Mouse (Mus musculus): ENCODE results near the gene Rcbtb2. TPM values are rescaled to one million over a fixed set of nuclear protein-coding genes. Genes with fewer than 3 reads are reported as not detected.
A peak's percentile ranks its signal among the peaks of the same experiment; 100 is the strongest.

The Rcbtb2 gene
- total RNA-seq, 2 experiments from 2014 or later, result 29.0 to 34.8 TPM

DNA sequence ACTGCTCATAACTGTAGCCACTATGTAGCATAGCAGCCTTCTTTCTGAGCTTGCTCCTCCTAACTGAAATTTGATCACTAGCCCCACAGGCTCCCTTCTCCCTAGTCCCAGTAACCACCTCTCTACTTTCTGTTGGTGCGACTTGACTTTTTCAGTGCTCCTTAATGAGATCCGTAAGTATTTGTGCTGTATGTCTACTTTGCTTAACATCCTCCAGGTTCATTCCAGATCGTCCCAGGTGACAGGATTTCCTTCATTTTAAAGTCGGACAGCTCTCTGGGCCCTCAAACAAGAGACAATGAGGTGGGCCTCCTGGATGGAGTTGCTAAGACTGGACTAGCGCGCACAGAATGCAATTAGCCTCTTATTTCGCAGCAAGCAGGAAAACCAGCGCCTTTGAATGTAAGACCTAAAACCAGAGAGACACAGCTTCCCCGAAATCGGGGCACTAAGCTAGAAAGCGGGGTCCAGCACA, 19.6 kb downstream of the Rcbtb2 start:
- no peak for TF ChIP-seq CTCF (conservative IDR thresholded peaks at IDR 0.05)
- Histone ChIP-seq H3K27ac (peak overlapping the region; percentile 100), H3K4me3 (peak overlapping the region; percentile 68)
- no peak for DNase-seq (ENCODE audit: low spot score in 2 of 2)

GRCm38 (mm10) chr14:73142896-73143709, 20.3 kb downstream of the Rcbtb2 start:
- DNase-seq (ENCODE audit: low spot score in 2 of 2), result peak; percentile 69 to 72
- TF ChIP-seq CTCF (conservative IDR thresholded peaks at IDR 0.05), result no peak
- Histone ChIP-seq H3K4me3 (peak overlapping the region; percentile 68), H3K27ac (peak overlapping the region; percentile 100)

DNA sequence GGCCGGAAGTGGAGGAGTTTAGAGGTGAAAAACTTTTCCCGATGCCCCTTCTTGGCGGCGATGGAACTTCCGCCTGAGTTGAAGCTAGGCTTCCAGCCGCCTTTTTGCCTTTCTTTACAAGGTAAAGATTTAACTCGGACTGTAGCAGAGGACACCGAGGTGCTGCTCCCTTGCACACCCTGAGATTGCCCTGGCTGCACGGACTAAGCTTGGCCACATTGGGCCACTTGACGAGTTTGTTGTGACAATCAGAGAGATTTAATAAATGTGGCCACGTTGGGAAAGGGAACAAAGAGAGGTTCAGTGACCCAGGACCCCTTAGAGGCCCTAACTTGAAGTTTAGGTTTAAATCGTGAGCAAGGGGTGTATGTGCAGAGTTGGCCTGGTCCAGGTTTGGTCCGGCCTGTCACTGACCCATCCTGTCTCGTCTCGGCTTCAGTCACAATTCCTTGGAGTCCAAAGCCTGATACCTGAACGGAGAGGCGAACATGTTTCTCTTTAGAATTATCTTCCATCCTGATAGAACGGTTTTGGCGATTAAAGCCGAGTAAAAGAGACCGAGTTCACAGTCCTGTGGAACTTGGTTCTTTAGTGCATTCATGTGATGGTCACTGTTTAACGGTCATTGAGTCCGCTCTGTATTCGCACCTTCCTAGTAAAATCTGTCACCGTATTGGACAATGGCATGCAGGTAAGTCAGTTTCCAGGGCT, 21.0 kb downstream of the Rcbtb2 start:
- peak overlapping the region; percentile 100 for H3K27ac ChIP-seq
- no peak for TF ChIP-seq CTCF (conservative IDR thresholded peaks at IDR 0.05)
- peak overlapping the region; percentile 68 for H3K4me3 ChIP-seq
- no peak for DNase-seq (ENCODE audit: low spot score in 2 of 2)

DNA sequence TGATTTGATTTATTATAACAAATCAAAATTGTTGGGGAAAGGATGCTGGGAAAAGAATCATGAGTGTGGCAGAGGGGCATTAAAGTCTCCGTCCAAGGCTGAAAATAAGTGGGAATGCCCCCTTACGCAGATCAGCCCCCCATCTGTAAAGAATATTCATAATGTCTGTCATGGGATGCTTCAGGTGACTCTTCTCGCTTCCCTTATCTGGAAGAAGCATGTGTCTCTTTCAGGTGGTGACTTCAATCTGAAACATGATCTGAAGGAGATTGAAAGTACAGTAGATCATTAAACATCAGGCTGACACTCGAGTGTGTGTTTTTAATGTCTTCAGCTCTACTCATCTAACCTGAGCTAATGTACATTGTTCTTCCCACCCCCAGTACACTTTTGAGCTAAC, 22.7 kb downstream of the Rcbtb2 start:
- DNase-seq (ENCODE audit: low spot score in 2 of 2), result no peak
- no peak overlapping the region for H3K27ac ChIP-seq
- TF ChIP-seq CTCF (conservative IDR thresholded peaks at IDR 0.05), result no peak
- no peak overlapping the region for H3K4me3 ChIP-seq

DNA sequence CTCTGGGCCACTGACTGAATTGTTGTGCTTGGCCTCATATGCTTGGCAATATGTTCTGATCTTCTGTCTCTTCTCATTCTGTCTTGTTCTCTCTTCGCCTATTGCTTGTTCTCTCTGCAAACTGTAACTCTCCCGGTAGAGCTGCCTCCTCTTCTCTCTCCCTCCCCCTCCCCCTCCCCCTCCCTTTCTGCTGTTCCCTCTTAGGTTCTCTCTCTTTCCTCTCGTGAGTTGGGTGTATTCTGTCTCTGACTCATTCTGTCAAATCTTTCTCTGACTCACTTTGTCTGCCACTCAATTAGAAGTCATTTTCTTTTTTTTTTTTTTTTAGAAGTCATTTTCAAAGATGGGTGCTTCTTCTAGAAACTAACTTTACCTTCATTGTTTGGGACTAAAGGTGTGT, 23.9 kb downstream of the Rcbtb2 start:
- Histone ChIP-seq H3K4me3 (no peak overlapping the region), H3K27ac (no peak overlapping the region)
- TF ChIP-seq CTCF (conservative IDR thresholded peaks at IDR 0.05), result no peak
- DNase-seq (ENCODE audit: low spot score in 2 of 2), result no peak

- no peak overlapping the region for H3K27ac ChIP-seq
- no peak overlapping the region for H3K4me3 ChIP-seq
- no peak for TF ChIP-seq CTCF (conservative IDR thresholded peaks at IDR 0.05)
- DNase-seq (ENCODE audit: low spot score in 2 of 2), result no peak
Observed at GRCm38 (mm10) chr14:73148125-73148524, 25.3 kb downstream of the Rcbtb2 start.

- Histone ChIP-seq H3K4me3 (no peak overlapping the region), H3K27ac (no peak overlapping the region)
- no peak for DNase-seq (ENCODE audit: low spot score in 2 of 2)
- no peak for TF ChIP-seq CTCF (conservative IDR thresholded peaks at IDR 0.05)
Observed at GRCm38 (mm10) chr14:73161303-73161702, 38.5 kb downstream of the Rcbtb2 start.

GRCm38 (mm10) chr14:73162192-73162800, 39.5 kb downstream of the Rcbtb2 start:
- H3K4me3 ChIP-seq, result no peak overlapping the region
- no peak for TF ChIP-seq CTCF (conservative IDR thresholded peaks at IDR 0.05)
- peak overlapping the region; percentile 18; the same call in 1 of the 2 replicates for H3K27ac ChIP-seq
- no peak for DNase-seq (ENCODE audit: low spot score in 2 of 2)

GRCm38 (mm10) chr14:73163363-73163998, 40.6 kb downstream of the Rcbtb2 start:
- TF ChIP-seq CTCF (conservative IDR thresholded peaks at IDR 0.05), result no peak

GRCm38 (mm10) chr14:73165136-73165535, 42.3 kb downstream of the Rcbtb2 start:
- DNase-seq (ENCODE audit: low spot score in 2 of 2), result no peak
- no peak for TF ChIP-seq CTCF (conservative IDR thresholded peaks at IDR 0.05)
- Histone ChIP-seq H3K4me3 (no peak overlapping the region), H3K27ac (no peak overlapping the region)

More at GRCm38 (mm10) chr14:73163363-73163998, 40.6 kb downstream of the Rcbtb2 start:
- no peak for DNase-seq (ENCODE audit: low spot score in 2 of 2)
- no peak overlapping the region for H3K4me3 ChIP-seq
- no peak overlapping the region for H3K27ac ChIP-seq

GRCm38 (mm10) chr14:73168605-73169004, 45.8 kb downstream of the Rcbtb2 start:
- no peak overlapping the region for H3K27ac ChIP-seq
- H3K4me3 ChIP-seq, result no peak overlapping the region
- no peak for TF ChIP-seq CTCF (conservative IDR thresholded peaks at IDR 0.05)
- DNase-seq (ENCODE audit: low spot score in 2 of 2), result no peak

DNA sequence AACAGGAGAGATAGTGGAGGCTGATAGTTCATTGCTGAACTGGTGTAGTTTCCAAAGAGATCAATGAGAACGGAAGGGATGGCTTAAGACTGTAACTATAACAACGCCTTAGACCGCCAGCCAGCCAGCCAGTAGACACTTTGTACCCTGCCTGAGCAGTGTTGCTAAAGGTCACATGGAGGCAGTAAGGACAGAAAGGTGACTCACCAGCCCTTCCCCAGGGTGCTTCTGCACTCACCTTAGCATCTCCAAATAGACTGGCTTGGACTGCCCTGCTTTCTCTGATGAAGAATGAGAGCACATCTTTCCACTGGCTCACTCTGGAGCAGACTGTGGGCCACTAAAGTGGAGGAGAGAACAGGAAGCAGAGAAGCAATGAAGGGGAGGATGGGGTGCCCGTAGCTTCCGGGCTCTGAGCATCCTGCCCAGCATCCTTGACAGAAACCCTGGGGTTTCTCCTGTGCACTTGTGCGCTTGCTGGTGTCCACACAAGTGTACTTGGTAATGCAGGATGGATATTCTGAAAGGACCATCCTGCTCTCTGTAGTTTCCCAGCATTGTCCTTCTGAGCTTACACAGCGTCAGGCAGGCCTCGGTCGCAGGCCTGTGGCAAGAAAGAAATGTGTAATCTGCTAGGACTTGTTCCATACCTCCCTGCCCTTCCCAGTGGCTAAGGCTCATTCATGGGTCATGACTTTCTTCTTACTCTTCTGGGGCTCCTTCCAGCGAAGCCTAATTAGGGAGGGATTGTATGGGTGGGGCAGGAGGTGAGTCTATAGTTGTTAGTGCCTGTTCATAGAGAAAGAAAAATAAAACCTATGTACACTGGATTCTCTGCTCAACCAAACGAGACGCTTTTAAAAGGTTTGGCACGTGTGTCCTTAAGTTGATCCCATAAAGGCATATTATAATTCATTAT, 47.3 kb downstream of the Rcbtb2 start:
- DNase-seq (ENCODE audit: low spot score in 2 of 2), result no peak
- Histone ChIP-seq H3K27ac (no peak overlapping the region), H3K4me3 (no peak overlapping the region)
- no peak for TF ChIP-seq CTCF (conservative IDR thresholded peaks at IDR 0.05)
